In the genomic region with DNA sequence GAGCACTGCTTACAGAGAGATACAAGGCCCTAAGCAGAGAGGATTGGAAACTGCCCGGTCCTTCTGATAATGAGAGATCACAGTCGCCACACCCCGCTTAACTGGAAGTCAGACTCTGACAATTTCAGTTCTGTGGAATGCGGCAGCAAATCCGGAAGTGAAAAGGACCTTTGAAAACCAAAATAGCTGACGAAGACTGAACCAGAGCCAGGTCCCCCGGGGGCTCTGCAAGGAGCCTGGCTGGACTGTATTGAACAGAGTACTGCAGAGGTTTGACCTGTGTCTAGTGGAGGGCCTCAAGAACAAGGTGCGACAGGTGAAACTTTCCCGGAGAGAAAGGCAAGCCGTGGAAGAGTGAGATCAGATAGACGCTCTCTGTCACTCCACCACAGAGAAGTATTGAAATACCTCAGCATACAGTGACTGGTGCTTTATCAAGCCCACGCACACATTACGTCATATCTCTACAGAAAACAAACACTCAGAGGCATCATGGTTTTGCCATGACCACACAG, we compare ENCODE assay signal across 8 mouse cellular contexts. TPM values are rescaled to one million over a fixed set of nuclear protein-coding genes. Genes with fewer than 3 reads are reported as not detected.
A peak's percentile ranks its signal among the peaks of the same experiment; 100 is the strongest.
DNase-seq lines count a peak whose midpoint lies in the region; ATAC-seq lines count a peak whose summit lies in the region.

No protein-coding gene starts in this region.

- H3K4me1 ChIP-seq in embryonic facial prominence, embryonic 14.5 days (ENCODE audit: control insufficient read depth, insufficient read depth, low read length), result no peaks in the 10 kb centered on the region
- H3K4me1 ChIP-seq in embryonic facial prominence, embryonic 10.5 days, result peaks cover 25% of the 10 kb centered on the region
- peaks cover 6% of the 10 kb centered on the region for H3K4me1 ChIP-seq in kidney, embryonic 16.5 days (ENCODE audit: insufficient read depth, low read length)
- H3K4me1 ChIP-seq in hindbrain, embryonic 11.5 days (replicated peaks; ENCODE audit: control insufficient read depth, insufficient read depth, low read length), result no peaks in the 10 kb centered on the region

- DNase-seq in embryonic facial prominence, embryonic 14.5 days (ENCODE audit: low spot score), result no peak
- DNase-seq in embryonic facial prominence, embryonic 10.5 days (ENCODE audit: low spot score), result no peak
- DNase-seq in heart, adult 8-10 months (ENCODE audit: low spot score), result peak; percentile 60
- no peak for DNase-seq in frontal cortex, adult 2 months (ENCODE audit: extremely low spot score in 1 of 2, low spot score in 1 of 2)
- no peak for DNase-seq in hindbrain, embryonic 11.5 days (ENCODE audit: low spot score)

- no peaks in the 10 kb centered on the region for H3K9me3 ChIP-seq in embryonic facial prominence, embryonic 14.5 days (ENCODE audit: control insufficient read depth, low read length)
- no peaks in the 10 kb centered on the region for H3K9me3 ChIP-seq in embryonic facial prominence, embryonic 10.5 days
- no peaks in the 10 kb centered on the region for H3K9me3 ChIP-seq in kidney, embryonic 16.5 days (ENCODE audit: low read length)
- H3K9me3 ChIP-seq in hindbrain, embryonic 11.5 days (ENCODE audit: control insufficient read depth, low read length), result no peaks in the 10 kb centered on the region

- peak overlapping the region; percentile 23; the same call in 1 of the 2 replicates for H3K4me2 ChIP-seq in embryonic facial prominence, embryonic 14.5 days (ENCODE audit: low read depth, low read length)
- no peak overlapping the region for H3K4me2 ChIP-seq in kidney, embryonic 16.5 days (replicated peaks; ENCODE audit: low read depth, low read length)
- no peak overlapping the region for H3K4me2 ChIP-seq in hindbrain, embryonic 11.5 days (replicated peaks; ENCODE audit: low read depth, low read length)

- H3K27ac ChIP-seq in embryonic facial prominence, embryonic 14.5 days (replicated peaks; ENCODE audit: low read depth, low read length), result no peak overlapping the region
- H3K27ac ChIP-seq in embryonic facial prominence, embryonic 10.5 days (replicated peaks), result no peak overlapping the region
- H3K27ac ChIP-seq in kidney, embryonic 16.5 days (ENCODE audit: low read length), result no peak overlapping the region
- H3K27ac ChIP-seq in hindbrain, embryonic 11.5 days (ENCODE audit: low read depth, low read length), result no peak overlapping the region

- H3K36me3 ChIP-seq in embryonic facial prominence, embryonic 14.5 days (ENCODE audit: control insufficient read depth, insufficient read depth, low read length), result no peaks in the 10 kb centered on the region
- H3K36me3 ChIP-seq in embryonic facial prominence, embryonic 10.5 days (replicated peaks), result no peaks in the 10 kb centered on the region
- H3K36me3 ChIP-seq in kidney, embryonic 16.5 days (ENCODE audit: insufficient read depth, low read length), result no peaks in the 10 kb centered on the region
- H3K36me3 ChIP-seq in hindbrain, embryonic 11.5 days (ENCODE audit: control insufficient read depth, insufficient read depth, low read length), result no peaks in the 10 kb centered on the region

- no peak overlapping the region for H3K4me3 ChIP-seq in embryonic facial prominence, embryonic 14.5 days (ENCODE audit: low read depth, low read length)
- no peak overlapping the region for H3K4me3 ChIP-seq in embryonic facial prominence, embryonic 10.5 days
- no peak overlapping the region for H3K4me3 ChIP-seq in kidney, embryonic 16.5 days (ENCODE audit: low read length)
- no peak overlapping the region for H3K4me3 ChIP-seq in hindbrain, embryonic 11.5 days (ENCODE audit: low read depth, low read length)

- H3K27me3 ChIP-seq in embryonic facial prominence, embryonic 14.5 days (replicated peaks; ENCODE audit: control insufficient read depth, insufficient read depth, low read length), result no peaks in the 10 kb centered on the region
- H3K27me3 ChIP-seq in embryonic facial prominence, embryonic 10.5 days (replicated peaks; ENCODE audit: low read depth, poor library complexity, severe bottlenecking), result no peaks in the 10 kb centered on the region
- H3K27me3 ChIP-seq in kidney, embryonic 16.5 days (ENCODE audit: insufficient read depth, low read length), result no peaks in the 10 kb centered on the region
- H3K27me3 ChIP-seq in hindbrain, embryonic 11.5 days (ENCODE audit: control insufficient read depth, insufficient read depth, low read length), result no peaks in the 10 kb centered on the region

- H3K9ac ChIP-seq in embryonic facial prominence, embryonic 14.5 days (ENCODE audit: low read depth, low read length), result no peak overlapping the region
- H3K9ac ChIP-seq in kidney, embryonic 16.5 days (replicated peaks; ENCODE audit: low read length), result 0 out of 2 replicates have a peak overlapping the region, but pooled peaks have one; percentile 8
- H3K9ac ChIP-seq in hindbrain, embryonic 11.5 days (ENCODE audit: low read depth, low read length), result no peak overlapping the region

- 39% methylated on average over 13 of the region's 13 CpGs for WGBS in embryonic facial prominence, embryonic 14.5 days
- 56% methylated on average over 13 of the region's 13 CpGs for WGBS in embryonic facial prominence, embryonic 10.5 days
- WGBS in kidney, embryonic 16.5 days, result 56% methylated on average over 13 of the region's 13 CpGs
- WGBS in hindbrain, embryonic 11.5 days, result 60% methylated on average over 13 of the region's 13 CpGs

- no peak for ATAC-seq in embryonic facial prominence, embryonic 14.5 days (ENCODE audit: low read depth)
- ATAC-seq in kidney, embryonic 16.5 days (ENCODE audit: low FRiP score, low TSS enrichment), result no peak
- ATAC-seq in monocyte, adult 5-6 weeks (replicated peaks; ENCODE audit: insufficient number of reproducible peaks, low FRiP score, low TSS enrichment, poor library complexity, severe bottlenecking), result peak; percentile 55
- ATAC-seq in frontal cortex, adult (ENCODE audit: low TSS enrichment), result no peak
- ATAC-seq in hindbrain, embryonic 11.5 days (ENCODE audit: low FRiP score), result no peak

RNA-seq across cellular contexts. Expression of gene Etv3, which starts 9.6 kb away (rescaled TPM):
- 10.4 and 10.8 TPM in 2 replicates for polyA plus RNA-seq in embryonic facial prominence, embryonic 14.5 days (2014; fragmentation: Nextera tagmentation; extraction: Ambion mirVana)
- polyA plus RNA-seq in embryonic facial prominence, embryonic 10.5 days (2016; fragmentation: Nextera tagmentation; extraction: Ambion mirVana), result 11.9 and 14.0 TPM in 2 replicates
- 10 to 100 TPM; 16.8 to 20.4 (median 18.6) TPM for total RNA-seq in heart, adult 8-10 months (2022)
- polyA plus RNA-seq in kidney, embryonic 16.5 days (2015; fragmentation: Nextera tagmentation; extraction: Ambion mirVana), result 14.4 and 15.6 TPM in 2 replicates
- 33.2 to 39.3 TPM (median 38.3 TPM) in 3 replicates for total RNA-seq in monocyte, adult 5-6 weeks (2017)
- 15.0 and 15.7 TPM in 2 replicates for polyA plus RNA-seq in frontal cortex, adult 2 months (2012; rRNA removed)
- 7.9 and 8.4 TPM in 2 replicates for polyA plus RNA-seq in hindbrain, embryonic 11.5 days (2014; fragmentation: Nextera tagmentation; extraction: Ambion mirVana)
